Mouse (Mus musculus): ENCODE data around the gene Cpsf7.

DNA sequence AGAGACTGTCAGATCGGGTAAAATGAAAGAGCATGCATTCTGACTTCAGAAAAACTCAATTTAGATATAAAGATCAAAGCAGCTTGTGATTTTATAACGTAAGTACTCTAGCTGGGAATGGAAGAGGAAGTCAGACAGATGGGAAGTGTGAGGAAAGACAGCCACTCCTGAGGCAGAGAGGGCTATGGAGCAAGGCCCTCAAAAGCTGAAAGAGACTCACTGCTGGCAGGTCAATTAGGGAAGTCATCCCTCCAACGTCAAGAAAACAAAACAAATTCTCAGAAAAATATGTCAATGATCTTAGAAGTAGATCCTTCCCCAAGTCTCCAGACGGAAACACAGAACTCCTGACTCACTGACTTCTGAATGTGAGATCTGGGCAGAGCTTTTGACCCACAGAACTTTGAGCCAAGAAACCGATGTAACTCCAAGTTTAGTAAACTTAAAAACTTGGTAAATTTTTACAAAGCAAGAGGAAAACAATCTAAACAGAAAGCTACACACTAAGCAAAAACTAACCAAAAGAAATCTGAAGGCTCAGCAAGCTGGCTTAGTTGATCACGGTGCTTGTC lies 14.2 kb upstream of the Cpsf7 start:
- TF ChIP-seq CTCF (IDR thresholded peaks at IDR 0.05; ENCODE audit: insufficient read depth, low read length) = no peak
- no peak for TF ChIP-seq POLR2A (IDR thresholded peaks at IDR 0.05; ENCODE audit: borderline replicate concordance, extremely low read depth, low read depth, low read length)

Measured in lung, adult 2 months (tissue).